ENCODE assay signal across 15 mouse cellular contexts in the genomic region with DNA sequence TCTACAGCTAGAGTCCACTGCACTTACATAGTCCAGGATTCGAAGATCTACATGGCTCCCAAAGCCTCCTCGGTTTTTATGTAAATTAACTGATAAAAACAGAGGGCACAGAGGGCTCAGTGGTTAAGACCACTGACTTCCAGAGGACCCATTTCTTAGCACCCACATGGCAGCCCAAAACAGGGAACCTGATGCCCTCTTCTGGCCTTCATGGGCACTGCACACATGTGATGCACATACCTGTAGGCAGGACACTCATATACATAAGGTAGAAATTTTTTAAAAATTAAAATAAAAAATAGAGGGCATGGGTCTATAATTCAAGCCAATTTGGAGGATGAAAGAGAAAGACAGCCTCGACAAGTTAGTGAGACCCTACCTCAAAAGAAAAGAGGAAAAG.
"Had no signal": no experiment of that assay in that cellular context is flagged by ENCODE, and none has a peak within 500 bp of the region (broad histone marks: within the 10 kb centered on the region; RNA-seq: fewer than 3 reads in every experiment).

No protein-coding gene starts in this region.

- H3K9me3 ChIP-seq: kidney, embryonic 15.5 days; neural tube, embryonic 15.5 days had no signal

- H3K27ac ChIP-seq: kidney, embryonic 15.5 days; left cerebral cortex, adult 2 months; limb, embryonic 15.5 days; liver, embryonic 14.5 days; neural tube, embryonic 15.5 days; stomach, postnatal 0 days had no signal

- H3K36me3 ChIP-seq: neural tube, embryonic 15.5 days had no signal

- H3K27me3 ChIP-seq: kidney, embryonic 15.5 days; limb, embryonic 15.5 days; neural tube, embryonic 15.5 days had no signal

- H3K4me2 ChIP-seq: kidney, embryonic 15.5 days; limb, embryonic 15.5 days; neural tube, embryonic 15.5 days had no signal

- H3K4me1 ChIP-seq: kidney, embryonic 15.5 days had no signal

- H3K4me3 ChIP-seq: kidney, embryonic 15.5 days; left cerebral cortex, adult 2 months; limb, embryonic 15.5 days; myocyte; neural tube, embryonic 15.5 days had no signal

- DNase-seq: kidney, adult 18-20 months; kidney, postnatal 4 days; lung, adult 18-20 months; midbrain, embryonic 14.5 days; right cerebral cortex, adult 18-20 months; right cerebral cortex, postnatal 25 days; thymus, adult 2 months; thymus, postnatal 25 days had no signal

- H3K9ac ChIP-seq: kidney, embryonic 15.5 days; limb, embryonic 15.5 days; liver, embryonic 14.5 days; neural tube, embryonic 15.5 days had no signal
